Mouse (Mus musculus) lung, embryonic 14.5 days (tissue): Measurements from ENCODE around the gene Hyal2. TPM values are rescaled to one million over a fixed set of nuclear protein-coding genes. Genes with fewer than 3 reads are reported as not detected.

Source experiments
- ATAC-seq: fragments of 200-750 bp; cut with Nextera tagmentation; 2 replicates; pipeline ENCODE4 v1.8.0; 2017; ENCODE audit warnings: mild to moderate bottlenecking, moderate TSS enrichment, moderate library complexity; ENCODE audit not compliant: insufficient read depth
- DNase-seq: peaks from one replicate; pipeline ENCODE4 v3.0.0-alpha.2; 2015
- H3K27ac ChIP-seq: fragments of 300-500 bp; sonication (generic); 2 replicates; pipeline ENCODE4 v1.5.1; 2014; ENCODE audit warnings: low read depth, mild to moderate bottlenecking, moderate library complexity
- H3K27me3 ChIP-seq: fragments of 300-500 bp; sonication (generic); 2 replicates; pipeline ENCODE4 v1.6.1; 2014; ENCODE audit warnings: low read length, control low read depth; ENCODE audit not compliant: insufficient read depth
- H3K36me3 ChIP-seq: fragments of 300-500 bp; sonication (generic); 2 replicates; pipeline ENCODE4 v1.6.1; 2014; ENCODE audit warnings: control low read depth; ENCODE audit not compliant: insufficient read depth
- H3K4me1 ChIP-seq: fragments of 300-500 bp; sonication (generic); 2 replicates; pipeline ENCODE4 v1.6.1; 2014; ENCODE audit warnings: antibody characterized with exemption, control low read depth; ENCODE audit not compliant: insufficient read depth
- H3K4me2 ChIP-seq: fragments of 300-500 bp; sonication (generic); 2 replicates; pipeline ENCODE4 v1.6.1; 2014; ENCODE audit warnings: mild to moderate bottlenecking
- H3K4me3 ChIP-seq: fragments of 300-500 bp; sonication (generic); 2 replicates; pipeline ENCODE4 v1.5.1; 2014; ENCODE audit warnings: low read depth, low read length
- H3K9ac ChIP-seq: fragments of 300-500 bp; sonication (generic); 2 replicates; pipeline ENCODE4 v1.6.1; 2014
- H3K9me3 ChIP-seq: fragments of 300-500 bp; sonication (generic); 2 replicates; pipeline ENCODE4 v1.6.1; 2016; ENCODE audit warnings: low read depth, low read length, control low read depth
- CTCF ChIP-seq: IDR thresholded peaks from 2 replicates; pipeline ENCODE4 v1.5.1; 2016; ENCODE audit warnings: antibody characterized with exemption, low read depth
- polyA plus RNA-seq: library from polyadenylated mRNA; unstranded; fragments of >200 nt; fragmentation: Nextera tagmentation; extraction: Ambion mirVana; gene quantifications from 2 replicates; pipeline ENCODE4 v1.2.1, GENCODE M21; 2014

The Hyal2 gene
- polyA plus RNA-seq, 1 experiment from 2014 or later: 129 TPM

- ATAC-seq (no peak), DNase-seq (no peak)
- peaks cover 84% of the 10 kb centered on the region for H3K36me3 ChIP-seq
- H3K27ac ChIP-seq: no peak overlapping the region
- no peaks in the 10 kb centered on the region for H3K9me3 ChIP-seq
- peaks cover 12% of the 10 kb centered on the region for H3K4me1 ChIP-seq
- no peak overlapping the region for H3K4me3 ChIP-seq
- no peak overlapping the region for H3K9ac ChIP-seq
- TF ChIP-seq CTCF: no peak
- no peak overlapping the region for H3K4me2 ChIP-seq
- no peaks in the 10 kb centered on the region for H3K27me3 ChIP-seq
Observed at GRCm38 (mm10) chr9:107620954-107621353, 53.2 kb downstream of the Hyal2 start.

Other genes starting within 250 kb of the Hyal2 start
- gene Hemk1, start 229.6 kb upstream of the Hyal2 start, polyA plus RNA-seq: 9.8 and 11.3 TPM in 2 replicates
- gene 6430571L13Rik, start 227.3 kb upstream of the Hyal2 start, polyA plus RNA-seq: 0.27 and 0.28 TPM in 2 replicates
- 0.18 TPM in 1 of 2 replicates, not detected in the other for gene Cacna2d2, start 168.3 kb upstream of the Hyal2 start, polyA plus RNA-seq
- gene Tmem115, start 34.0 kb upstream of the Hyal2 start, polyA plus RNA-seq: 42.1 and 45.3 TPM in 2 replicates
- 22.9 and 23.0 TPM in 2 replicates for gene Cyb561d2, start 25.8 kb upstream of the Hyal2 start, polyA plus RNA-seq
- 32.9 and 34.6 TPM in 2 replicates for gene Nprl2, start 25.7 kb upstream of the Hyal2 start, polyA plus RNA-seq
- gene Zmynd10, start 20.6 kb upstream of the Hyal2 start, polyA plus RNA-seq: 1.1 and 1.2 TPM in 2 replicates
- gene Rassf1, start 16.4 kb upstream of the Hyal2 start, polyA plus RNA-seq: 51.3 and 54.1 TPM in 2 replicates
- gene Tusc2, start 4.7 kb upstream of the Hyal2 start, polyA plus RNA-seq: 38.2 and 39.0 TPM in 2 replicates
- gene Hyal1, start 9.0 kb downstream of the Hyal2 start, polyA plus RNA-seq: 5.2 and 5.9 TPM in 2 replicates
- 14.7 and 17.2 TPM in 2 replicates for gene Naa80, start 10.9 kb downstream of the Hyal2 start, polyA plus RNA-seq
- gene Hyal3, start 12.9 kb downstream of the Hyal2 start, polyA plus RNA-seq: 0.73 and 1.4 TPM in 2 replicates
- 57.9 and 64.6 TPM in 2 replicates for gene Ifrd2, start 19.7 kb downstream of the Hyal2 start, polyA plus RNA-seq
- 5.1 and 5.3 TPM in 2 replicates for gene Sema3b, start 41.3 kb downstream of the Hyal2 start, polyA plus RNA-seq
- gene Gnai2, start 67.4 kb downstream of the Hyal2 start, polyA plus RNA-seq: 408 and 419 TPM in 2 replicates
- gene Slc38a3, start 101.6 kb downstream of the Hyal2 start, polyA plus RNA-seq: 3.6 and 4.8 TPM in 2 replicates
- gene Gnat1, start 111.8 kb downstream of the Hyal2 start, polyA plus RNA-seq: 0.72 and 0.89 TPM in 2 replicates
- 16.7 and 22.1 TPM in 2 replicates for gene Sema3f, start 142.5 kb downstream of the Hyal2 start, polyA plus RNA-seq
- 176 and 184 TPM in 2 replicates for gene Rbm5, start 203.1 kb downstream of the Hyal2 start, polyA plus RNA-seq